Mouse (Mus musculus) CD4-positive, CD25-positive, alpha-beta regulatory T cell, adult 4 months (primary cell): ENCODE data around the gene Nfatc2. TPM values are rescaled to one million over a fixed set of nuclear protein-coding genes. Genes with fewer than 3 reads are reported as not detected.

Source experiments
- ATAC-seq: one replicate; pipeline ENCODE4 v1.8.0; 2017
- polyA plus RNA-seq, 2 experiments: library from polyadenylated mRNA; unstranded; fragments of 100-300 nt; shearing (Covaris generic); gene quantifications; one replicate each; pipeline ENCODE4 v1.2.1; 2017

Gene Nfatc2
- polyA plus RNA-seq, result 10 to 100 TPM; 20.9 to 22.6 TPM

GRCm38 (mm10) chr2:168601491-168602386 lies at the start of gene Nfatc2:
Nfatc2 (minus strand) TSS chr2:168601657.
- peak; percentile 17 for ATAC-seq

GRCm38 (mm10) chr2:168648171-168648570 lies 46.7 kb upstream of the Nfatc2 start:
- ATAC-seq, result no peak

- ATAC-seq, result no peak
These were observed 43.4 kb upstream of the Nfatc2 start for GRCm38 (mm10) chr2:168644855-168645254.

GRCm38 (mm10) chr2:168643524-168644177 lies 42.2 kb upstream of the Nfatc2 start:
- no peak for ATAC-seq

GRCm38 (mm10) chr2:168642187-168642586 lies 40.7 kb upstream of the Nfatc2 start:
- no peak for ATAC-seq

DNA sequence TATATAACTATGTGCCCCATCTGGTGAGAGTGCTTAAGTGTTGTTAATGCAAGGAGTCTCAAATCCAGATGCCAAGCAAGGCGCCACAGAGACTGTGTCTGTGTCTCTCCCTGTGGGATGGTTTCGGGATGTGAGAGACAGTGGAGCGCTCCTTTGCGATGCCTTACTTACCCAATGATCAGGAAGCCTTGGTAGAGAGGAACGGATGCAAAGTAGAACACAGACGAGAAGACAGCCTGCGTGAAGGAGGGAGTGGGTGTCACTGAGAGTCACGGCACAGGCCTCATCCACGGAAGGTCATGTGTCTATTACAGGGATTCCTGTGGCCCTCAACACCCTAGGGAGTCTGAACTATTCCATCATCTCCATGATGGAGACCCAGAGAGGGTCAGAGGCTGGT lies 39.0 kb upstream of the Nfatc2 start:
- ATAC-seq, result no peak

GRCm38 (mm10) chr2:168634881-168635280 lies 33.4 kb upstream of the Nfatc2 start:
- ATAC-seq, result no peak

DNA sequence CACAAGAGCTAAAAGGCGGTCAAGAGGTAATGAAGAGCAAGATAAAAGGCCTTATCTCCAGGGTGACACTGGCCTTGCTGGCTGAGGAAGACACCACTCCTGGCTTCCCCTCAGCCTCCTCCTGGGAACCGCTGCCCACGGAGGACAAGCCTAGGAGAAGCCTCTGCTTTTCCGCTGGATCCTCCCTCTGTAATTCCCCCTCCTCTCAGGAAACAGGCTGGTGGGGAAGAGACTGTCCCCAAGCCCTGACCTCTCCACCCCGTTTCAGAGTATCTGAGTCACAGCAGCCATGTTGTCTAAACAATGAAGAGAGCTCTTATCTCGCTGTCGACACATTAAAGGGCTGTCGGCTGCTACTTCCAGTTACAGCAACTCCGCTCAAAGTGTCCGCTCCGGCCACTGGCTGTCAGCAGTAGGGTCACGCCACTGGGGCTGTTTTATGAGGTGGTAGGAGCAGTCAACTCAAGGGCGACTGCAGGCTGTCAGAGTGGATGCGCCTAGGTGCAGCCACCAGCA lies 31.9 kb upstream of the Nfatc2 start:
- no peak for ATAC-seq

- ATAC-seq, result no peak
These were observed 31.1 kb upstream of the Nfatc2 start for GRCm38 (mm10) chr2:168632543-168632942.

GRCm38 (mm10) chr2:168628787-168629186 lies 27.3 kb upstream of the Nfatc2 start:
- peak; percentile 77 for ATAC-seq

DNA sequence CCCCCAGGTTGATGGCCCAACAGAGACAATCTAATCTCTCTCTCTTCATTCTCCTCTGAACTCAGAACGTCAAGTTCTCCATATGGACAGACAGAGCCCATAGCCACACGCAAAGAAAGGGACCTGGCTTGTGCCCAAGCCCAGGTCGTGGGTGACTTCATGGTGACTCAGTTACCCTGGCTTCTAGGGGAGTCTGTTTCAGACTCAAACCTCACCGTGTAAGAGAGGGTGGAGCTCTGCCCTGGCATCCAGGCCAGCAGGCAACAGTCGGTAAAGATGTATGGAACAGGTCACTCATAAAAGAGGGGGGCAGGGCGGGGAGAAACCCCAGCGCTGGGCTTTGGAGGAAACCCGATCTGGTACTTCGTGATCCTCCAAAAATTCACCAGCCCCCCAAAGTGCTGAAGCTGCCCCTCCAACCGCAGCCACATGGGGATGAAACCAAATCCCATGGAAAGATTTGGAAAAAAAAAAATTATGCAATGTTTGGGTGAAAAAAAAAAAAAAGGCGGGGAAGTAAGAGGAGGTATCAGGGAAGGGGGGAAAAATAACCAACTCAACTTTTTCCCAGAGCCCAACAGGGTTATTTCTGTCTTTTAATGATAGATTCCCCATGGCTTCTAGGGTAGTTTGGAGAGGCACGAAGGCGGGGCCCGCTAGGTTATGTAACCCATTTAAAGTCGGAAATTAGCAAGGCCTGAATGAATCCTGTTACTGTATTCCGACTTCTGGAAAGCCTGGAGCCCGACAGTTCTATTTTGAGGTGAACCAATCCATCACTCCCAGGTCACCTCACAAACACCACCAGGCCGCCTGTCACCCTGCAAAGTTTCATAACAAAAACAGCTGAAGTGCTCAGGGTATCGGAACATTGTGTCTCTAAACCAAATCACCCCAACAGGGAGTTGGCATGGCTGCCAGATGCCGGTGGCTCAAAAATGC lies 26.6 kb upstream of the Nfatc2 start:
- ATAC-seq, result no peak

- no peak for ATAC-seq
These were observed 24.9 kb upstream of the Nfatc2 start for GRCm38 (mm10) chr2:168626385-168626784.

- no peak for ATAC-seq
These were observed 23.6 kb upstream of the Nfatc2 start for GRCm38 (mm10) chr2:168625091-168625490.

DNA sequence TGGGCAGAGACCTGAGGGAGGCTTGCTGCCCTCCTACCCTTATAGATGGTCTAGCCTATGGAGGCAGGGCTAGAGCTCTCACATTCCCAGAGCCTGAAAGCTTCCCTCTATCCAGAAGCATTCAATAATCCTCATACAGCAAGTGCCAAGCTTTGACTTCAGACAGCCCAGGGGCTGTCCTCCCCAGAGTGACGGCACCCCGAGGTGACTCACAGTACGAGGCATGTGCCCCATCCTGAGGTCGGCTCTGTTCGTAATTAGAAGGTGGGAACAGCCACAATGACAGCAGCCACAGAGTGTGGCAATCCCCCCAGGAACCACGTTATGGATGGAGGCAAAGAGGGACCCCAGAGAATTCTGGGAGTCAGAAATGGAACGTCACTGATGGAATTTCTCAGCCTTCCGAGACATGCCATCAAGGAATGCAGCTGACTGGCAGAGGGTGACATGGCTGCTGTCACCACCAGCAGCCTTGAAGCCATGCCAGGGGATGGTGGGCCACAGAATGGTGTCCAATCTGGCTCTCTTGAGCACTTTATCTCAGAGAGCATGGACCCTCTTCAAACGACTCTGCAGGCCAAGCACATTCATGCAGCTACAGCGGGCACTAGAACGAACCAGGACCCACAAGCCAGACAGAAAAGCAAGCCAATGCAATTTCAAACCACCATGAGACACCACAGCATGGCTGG lies 19.8 kb upstream of the Nfatc2 start:
- ATAC-seq, result no peak

DNA sequence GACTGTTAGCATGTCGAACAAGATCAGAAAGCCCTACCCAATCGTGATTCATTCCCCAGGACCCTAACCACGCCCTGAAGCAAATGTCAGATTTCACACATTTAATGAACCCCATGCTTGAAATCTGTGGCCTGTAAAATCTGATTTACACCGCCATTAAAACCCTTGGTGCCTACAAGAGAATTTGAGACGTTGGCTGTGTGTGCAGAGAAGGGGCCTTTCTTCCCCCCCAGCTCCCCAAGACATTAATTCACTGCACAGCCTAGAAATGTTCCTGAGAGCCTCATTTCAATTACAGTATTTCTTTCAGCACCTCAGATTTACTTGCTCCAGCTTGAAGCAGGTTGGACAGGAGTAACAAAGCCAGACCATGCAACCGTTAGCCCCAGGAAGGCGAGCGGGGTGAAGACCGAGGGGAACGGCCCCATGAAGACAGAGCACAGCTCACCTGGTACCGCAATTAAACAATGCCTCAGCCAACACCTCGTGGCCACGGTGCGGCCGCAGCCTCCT lies 16.8 kb upstream of the Nfatc2 start:
- ATAC-seq, result no peak

GRCm38 (mm10) chr2:168615160-168615559 lies 13.7 kb upstream of the Nfatc2 start:
- ATAC-seq, result no peak

DNA sequence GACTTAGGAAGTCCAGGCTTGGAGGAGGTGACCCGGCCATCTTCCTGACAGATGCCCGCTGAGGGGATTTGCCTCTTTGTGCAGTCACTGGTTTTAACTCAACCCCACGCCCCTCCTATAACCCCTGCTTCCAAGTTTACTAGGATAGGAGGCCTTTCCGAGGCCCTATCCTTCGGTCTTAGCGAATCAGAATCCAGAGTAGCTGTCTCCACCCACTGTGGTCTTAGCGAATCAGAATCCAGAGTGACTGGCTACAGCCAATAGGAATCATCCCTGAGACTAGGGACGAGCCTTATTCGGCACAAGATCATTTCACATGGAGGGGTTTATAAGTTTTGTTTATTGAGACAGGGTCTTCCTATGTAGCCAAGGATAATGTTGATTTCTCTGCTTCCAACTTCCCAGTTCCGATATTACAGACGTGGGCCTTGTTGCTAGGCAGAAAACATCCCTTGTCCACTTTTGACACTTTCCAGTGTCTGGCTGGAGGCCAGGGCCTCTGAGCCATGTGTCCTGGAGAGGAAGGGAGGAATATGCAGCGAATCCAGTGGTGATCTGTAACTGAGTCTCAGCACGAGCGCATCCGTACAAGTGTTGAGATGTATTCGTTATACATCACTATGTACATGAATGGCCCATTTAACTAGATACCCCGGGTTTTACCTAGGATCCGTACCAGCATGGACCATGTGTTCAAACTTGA lies 12.9 kb upstream of the Nfatc2 start:
- no peak for ATAC-seq

DNA sequence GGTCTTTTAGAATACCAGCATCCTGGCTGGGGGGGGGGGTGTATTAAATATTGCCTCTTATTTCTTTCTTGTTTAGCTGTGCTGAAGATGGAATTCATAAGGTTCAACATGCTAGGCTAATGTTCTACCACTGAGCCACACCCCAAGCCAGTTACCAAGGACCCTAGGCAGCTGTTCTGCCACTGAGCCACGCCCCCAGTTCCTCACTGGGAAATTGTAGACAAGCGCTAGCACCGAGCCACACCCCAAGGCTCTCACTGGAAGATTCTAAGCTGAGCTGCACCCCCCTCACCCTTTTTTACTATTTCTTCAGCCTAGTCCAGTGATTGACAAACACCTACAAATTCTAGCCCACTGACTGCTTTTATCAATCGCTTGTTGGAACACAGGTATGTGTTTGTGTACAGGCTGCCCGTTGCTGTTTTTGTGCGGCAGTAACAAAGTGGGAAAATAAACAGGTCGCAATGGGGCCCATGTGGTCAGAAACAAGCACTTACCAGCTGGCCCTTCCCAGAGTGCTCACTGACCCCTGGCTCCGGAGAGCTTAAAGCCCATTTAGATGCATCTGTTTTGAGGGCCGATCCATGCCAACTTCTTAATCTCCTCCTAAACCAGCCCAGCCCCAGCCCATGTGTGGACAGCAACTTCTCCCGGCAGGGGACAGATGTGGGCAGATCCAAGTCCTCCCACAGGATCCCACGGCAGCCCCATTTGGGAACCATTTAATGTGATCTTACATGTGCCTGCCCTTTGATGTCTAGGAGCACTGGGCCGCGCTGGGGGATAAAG lies 11.8 kb upstream of the Nfatc2 start:
- no peak for ATAC-seq

DNA sequence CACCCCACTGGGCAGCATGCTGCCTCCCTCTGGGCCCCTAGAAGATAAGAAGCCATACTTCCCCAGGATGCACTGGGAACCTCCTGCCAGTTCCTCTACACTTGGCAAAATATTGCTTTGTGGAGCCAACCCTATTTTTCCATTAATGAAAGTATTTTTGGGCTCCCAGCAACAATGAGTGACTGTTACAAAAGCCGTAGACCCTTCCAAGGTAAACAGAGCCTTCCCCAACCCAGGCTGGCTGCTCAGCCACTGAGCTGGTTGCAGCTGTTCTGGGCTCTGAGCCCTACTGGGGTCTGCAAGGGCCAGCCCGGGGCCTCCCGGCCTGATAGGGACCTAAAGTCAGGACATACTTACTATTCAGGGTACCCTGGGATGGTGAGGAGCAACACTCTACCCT lies 9.5 kb upstream of the Nfatc2 start:
- ATAC-seq, result no peak

DNA sequence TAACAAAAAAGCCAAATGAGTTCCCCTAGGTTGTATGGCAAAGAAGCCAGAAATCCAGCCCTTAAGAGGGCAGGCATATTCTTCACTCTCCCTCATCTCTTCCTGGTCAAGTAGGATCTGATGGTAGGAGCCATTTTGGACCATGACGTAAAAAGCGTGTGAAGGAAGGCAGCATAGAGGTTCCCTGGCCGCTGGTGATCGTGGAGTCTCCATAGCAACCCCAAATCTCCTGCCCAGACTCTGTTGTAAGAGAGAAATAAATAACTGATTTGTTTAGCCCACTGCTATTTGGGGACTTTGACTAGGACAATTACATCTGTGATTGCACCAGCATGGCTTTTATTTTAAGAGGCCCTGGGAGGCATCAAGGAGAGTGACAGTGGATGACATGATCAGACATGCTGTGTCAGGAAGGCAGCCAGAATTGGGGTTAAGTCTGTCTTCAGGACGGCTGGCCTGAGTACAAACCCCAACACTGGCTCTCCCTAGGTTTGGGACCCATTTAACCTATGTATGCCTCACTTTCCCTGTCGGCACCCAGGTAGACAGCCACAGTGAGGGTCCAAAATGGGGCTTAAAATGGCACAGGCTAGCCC lies 8.3 kb upstream of the Nfatc2 start:
- ATAC-seq, result no peak
